15 mouse cellular contexts compared by ENCODE assay signal in the genomic region with DNA sequence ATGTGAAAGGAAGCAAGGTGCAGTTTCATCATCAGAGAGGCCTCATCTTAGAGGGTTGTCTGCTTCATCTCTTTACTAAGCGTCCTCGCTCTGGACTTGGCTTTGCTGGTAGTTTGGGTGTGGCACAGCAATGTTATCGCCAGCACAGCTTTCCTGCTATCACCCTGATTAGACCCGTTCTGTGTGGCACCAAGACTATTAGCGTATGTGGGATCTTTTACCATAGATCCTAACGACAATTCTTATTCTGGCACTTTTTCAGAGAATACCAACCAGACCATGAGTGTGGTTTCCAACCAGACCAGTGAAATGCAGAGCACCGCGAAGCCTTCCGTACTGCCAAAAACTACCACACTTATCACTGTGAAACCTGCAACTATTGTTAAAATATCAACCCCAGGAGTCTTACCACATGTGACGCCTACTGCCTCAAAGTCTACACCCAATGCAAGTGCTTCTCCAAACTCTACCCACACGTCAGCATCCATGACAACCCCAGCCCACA. TPM values are rescaled to one million over a fixed set of nuclear protein-coding genes. Genes with fewer than 3 reads are reported as not detected.
DNase-seq lines count a peak whose midpoint lies in the region; ATAC-seq and TF ChIP-seq lines count a peak whose summit lies in the region.
"Had no signal": no experiment of that assay in that cellular context is flagged by ENCODE, and none has a peak within 500 bp of the region (broad histone marks: within the 10 kb centered on the region; RNA-seq: fewer than 3 reads in every experiment).

No protein-coding gene starts in this region.

- H3K36me3 ChIP-seq in intestine, embryonic 16.5 days (ENCODE audit: control insufficient read depth, insufficient read depth, low read length): 0 out of 2 replicates have a peak, but pooled peaks cover 11% of the 10 kb centered on the region
- H3K36me3 ChIP-seq in neural tube, embryonic 15.5 days: 0 out of 2 replicates have a peak, but pooled peaks cover 2% of the 10 kb centered on the region

- H3K4me2 ChIP-seq in intestine, embryonic 16.5 days (ENCODE audit: low read depth, low read length): no peak overlapping the region
- no peak overlapping the region for H3K4me2 ChIP-seq in neural tube, embryonic 15.5 days
- H3K4me2 ChIP-seq: embryonic facial prominence, embryonic 12.5 days; hindbrain, embryonic 15.5 days had no signal

- 86% methylated on average over 11 of the region's 11 CpGs for WGBS in intestine, embryonic 16.5 days
- WGBS in neural tube, embryonic 15.5 days: 97% methylated on average over 11 of the region's 11 CpGs

- H3K9ac ChIP-seq in intestine, embryonic 16.5 days (ENCODE audit: low read depth, low read length): no peak overlapping the region
- no peak overlapping the region for H3K9ac ChIP-seq in neural tube, embryonic 15.5 days (replicated peaks)
- H3K9ac ChIP-seq: embryonic facial prominence, embryonic 12.5 days; hindbrain, embryonic 15.5 days had no signal

- H3K27me3 ChIP-seq in intestine, embryonic 16.5 days (replicated peaks; ENCODE audit: control insufficient read depth, insufficient read depth, low read length): no peaks in the 10 kb centered on the region
- no peaks in the 10 kb centered on the region for H3K27me3 ChIP-seq in neural tube, embryonic 15.5 days (replicated peaks)
- H3K27me3 ChIP-seq: embryonic facial prominence, embryonic 12.5 days; hindbrain, embryonic 15.5 days had no signal

- H3K4me3 ChIP-seq in layer of hippocampus, adult 2 months: no peak overlapping the region
- no peak overlapping the region for H3K4me3 ChIP-seq in intestine, embryonic 16.5 days (ENCODE audit: low read length)
- H3K4me3 ChIP-seq in neural tube, embryonic 15.5 days (replicated peaks): no peak overlapping the region
- H3K4me3 ChIP-seq: embryonic facial prominence, embryonic 12.5 days; hindbrain, embryonic 15.5 days; left cerebral cortex, adult 2 months had no signal

- H3K4me1 ChIP-seq in intestine, embryonic 16.5 days (ENCODE audit: control insufficient read depth, insufficient read depth, low read length): no peaks in the 10 kb centered on the region
- no peaks in the 10 kb centered on the region for H3K4me1 ChIP-seq in neural tube, embryonic 15.5 days
- H3K4me1 ChIP-seq: hindbrain, embryonic 15.5 days had no signal

- peak overlapping the region; percentile 68; the same call in 1 of the 2 replicates for H3K27ac ChIP-seq in layer of hippocampus, adult 2 months
- H3K27ac ChIP-seq in intestine, embryonic 16.5 days (ENCODE audit: low read length): no peak overlapping the region
- no peak overlapping the region for H3K27ac ChIP-seq in neural tube, embryonic 15.5 days (replicated peaks)
- H3K27ac ChIP-seq: embryonic facial prominence, embryonic 12.5 days; hindbrain, embryonic 15.5 days; left cerebral cortex, adult 2 months had no signal

- ATAC-seq in intestine, embryonic 16.5 days: peak; percentile 71; the same call in 1 of the 2 replicates
- ATAC-seq in megakaryocyte, adult 5-6 weeks (ENCODE audit: poor library complexity, severe bottlenecking): 0 out of 2 replicates have a peak, but pooled peaks have one; percentile 23
- no peak for ATAC-seq in neural tube, embryonic 15.5 days (ENCODE audit: low FRiP score)

- H3K9me3 ChIP-seq in intestine, embryonic 16.5 days (ENCODE audit: control insufficient read depth, low read length): no peaks in the 10 kb centered on the region
- no peaks in the 10 kb centered on the region for H3K9me3 ChIP-seq in neural tube, embryonic 15.5 days (replicated peaks)
- H3K9me3 ChIP-seq: embryonic facial prominence, embryonic 12.5 days; hindbrain, embryonic 15.5 days had no signal

- TF ChIP-seq CTCF in layer of hippocampus, adult 2 months (conservative IDR thresholded peaks at IDR 0.05): no peak

- DNase-seq in layer of hippocampus, adult 2 months (ENCODE audit: low spot score in 2 of 2): no peak
- DNase-seq in layer of hippocampus, adult 9-10 months (ENCODE audit: low spot score): no peak
- peak; percentile 36 for DNase-seq in c-Kit-negative CD71-positive TER-119-positive erythroid progenitor cells, embryonic 14.5 days (ENCODE audit: low read depth, low spot score)
- DNase-seq in adrenal gland, adult 18-20 months (ENCODE audit: low spot score in 2 of 2): no peak
- no peak for DNase-seq in lung, postnatal 4 days
- DNase-seq: adrenal gland, postnatal 10 days; cerebellum, postnatal 25 days; kidney, adult 8-10 months; retina, postnatal 1 day had no signal

RNA-seq across cellular contexts. Expression of a gene that starts 26.8 kb away (rescaled TPM):
- total RNA-seq in layer of hippocampus, adult 2 months (2021): 10 to 100 TPM in 1 of 2 experiments, 1 to 10 TPM in 1; 9.9 to 11.1 TPM
- polyA plus RNA-seq in intestine, embryonic 16.5 days (2015; fragmentation: Nextera tagmentation; extraction: Ambion mirVana): 61.6 and 62.1 TPM in 2 replicates
- 113 and 117 TPM in 2 replicates for total RNA-seq in megakaryocyte, adult 5-6 weeks (2015)
- 114 and 121 TPM in 2 replicates for total RNA-seq in megakaryocyte, adult 5-6 weeks (2017)
- total RNA-seq in adrenal gland, adult 18-20 months (2021): 100 to 1,000 TPM; 151 to 202 TPM
- polyA plus RNA-seq in neural tube, embryonic 15.5 days (2015; fragmentation: Nextera tagmentation; extraction: Ambion mirVana): 13.5 and 32.2 TPM in 2 replicates

RNA-seq across cellular contexts. Expression of a gene that starts 46.2 kb away (rescaled TPM):
- 10 to 100 TPM; 32.7 to 37.6 TPM for total RNA-seq in layer of hippocampus, adult 2 months (2021)
- 26.9 and 27.6 TPM in 2 replicates for polyA plus RNA-seq in intestine, embryonic 16.5 days (2015; fragmentation: Nextera tagmentation; extraction: Ambion mirVana)
- total RNA-seq in megakaryocyte, adult 5-6 weeks (2015): 28.5 and 29.5 TPM in 2 replicates
- total RNA-seq in megakaryocyte, adult 5-6 weeks (2017): 37.3 TPM in 2 replicates
- 10 to 100 TPM; 38.8 to 50.5 TPM for total RNA-seq in adrenal gland, adult 18-20 months (2021)
- 37.8 and 40.2 TPM in 2 replicates for polyA plus RNA-seq in neural tube, embryonic 15.5 days (2015; fragmentation: Nextera tagmentation; extraction: Ambion mirVana)

Comparison
In these comparisons a context has a peak if more than half of its experiments do, and no peak if none do; other contexts are left out.
1. RNA of a gene that starts 26.8 kb away (total RNA-seq): 151 to 202 TPM in adrenal gland, adult 18-20 months and 113 to 121 TPM in megakaryocyte, adult 5-6 weeks; 9.9 to 11.1 TPM in layer of hippocampus, adult 2 months; every median in the first group is over 4 times any median in the second.